Mouse (Mus musculus) cerebellum, adult 9-11 months (tissue): ENCODE results near the gene Fiz1.
"Not testable (repeated sequence)": the region's sequence is repeated elsewhere in the genome, so short reads cannot be mapped to it uniquely, and the experiment has no call there.

Experiments used
- DNase-seq: peaks from one replicate; pipeline ENCODE4 v3.0.0; 2022

The Fiz1 gene

GRCm38 (mm10) chr7:5037467-5037866 is 23.0 kb upstream of the Fiz1 start:
- DNase-seq, result no peak

DNA sequence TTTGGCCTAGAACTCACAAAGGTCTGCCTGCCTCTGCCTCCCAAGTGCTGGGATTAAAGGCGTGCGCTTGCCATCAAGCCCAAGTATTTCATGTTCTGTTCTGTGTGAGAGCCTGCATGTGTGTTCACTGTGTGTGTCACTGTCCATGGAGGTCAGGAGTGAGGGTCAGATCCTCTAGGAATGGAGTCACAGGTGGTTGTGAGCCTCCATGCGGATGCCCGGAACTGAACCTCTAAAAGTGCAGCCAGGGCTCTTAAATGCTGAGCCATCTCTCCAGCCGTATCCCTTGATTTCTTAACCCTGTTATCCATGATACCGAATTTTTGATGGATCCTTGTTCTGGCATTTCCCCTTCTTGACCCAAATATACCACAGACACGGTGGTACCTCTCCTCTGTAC is 22.5 kb upstream of the Fiz1 start:
- DNase-seq, result peak; percentile 37

GRCm38 (mm10) chr7:5036136-5036535 is 21.6 kb upstream of the Fiz1 start:
- peak; percentile 43 for DNase-seq

GRCm38 (mm10) chr7:5035628-5036027 is 21.1 kb upstream of the Fiz1 start:
- peak; percentile 39 for DNase-seq

- DNase-seq, result no peak
Observed at GRCm38 (mm10) chr7:5033818-5034217, 19.3 kb upstream of the Fiz1 start, which contains the start of gene 4632433K11Rik. 4632433K11Rik (plus strand) TSS chr7:5034118.

DNA sequence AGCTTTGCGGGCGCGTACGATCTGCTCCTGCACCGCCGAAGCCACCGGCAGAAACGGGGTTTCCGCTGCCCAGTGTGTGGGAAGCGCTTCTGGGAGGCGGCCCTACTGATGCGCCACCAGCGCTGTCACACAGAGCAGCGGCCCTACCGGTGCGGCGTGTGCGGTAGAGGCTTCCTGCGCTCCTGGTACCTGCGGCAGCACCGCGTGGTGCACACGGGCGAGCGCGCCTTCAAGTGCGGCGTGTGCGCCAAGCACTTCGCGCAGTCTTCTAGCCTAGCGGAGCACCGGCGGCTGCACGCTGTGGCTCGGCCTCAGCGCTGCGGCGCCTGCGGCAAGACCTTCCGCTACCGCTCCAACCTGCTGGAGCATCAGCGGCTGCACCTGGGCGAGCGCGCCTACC is 17.0 kb upstream of the Fiz1 start:
- peak; percentile 25 for DNase-seq

DNA sequence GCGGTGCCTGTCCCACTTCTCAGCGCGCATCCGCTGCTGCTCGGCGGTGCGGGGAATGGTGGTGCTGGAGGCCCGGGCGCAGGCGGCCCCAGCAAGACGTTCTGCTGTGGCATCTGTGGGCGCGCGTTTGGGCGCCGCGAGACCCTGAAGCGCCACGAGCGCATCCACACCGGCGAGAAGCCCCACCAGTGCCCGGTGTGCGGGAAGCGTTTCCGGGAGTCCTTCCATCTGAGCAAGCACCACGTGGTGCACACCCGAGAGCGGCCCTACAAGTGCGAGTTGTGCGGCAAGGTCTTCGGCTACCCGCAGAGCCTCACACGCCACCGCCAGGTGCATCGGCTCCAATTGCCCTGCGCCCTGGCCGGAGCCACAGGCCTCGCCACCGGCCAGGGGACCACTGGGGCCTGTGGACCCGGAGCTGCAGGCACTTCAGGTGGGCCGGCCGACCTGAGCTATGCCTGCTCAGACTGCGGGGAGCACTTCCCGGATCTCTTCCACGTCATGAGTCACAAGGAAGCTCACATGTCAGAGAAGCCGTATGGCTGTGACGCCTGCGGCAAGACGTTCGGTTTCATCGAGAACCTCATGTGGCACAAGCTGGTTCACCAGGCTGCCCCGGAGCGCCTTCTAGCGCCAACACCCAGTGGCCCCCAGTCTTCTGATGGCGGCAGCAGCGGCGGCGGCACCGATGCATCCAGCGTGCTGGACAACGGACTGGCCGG is 16.2 kb upstream of the Fiz1 start:
- DNase-seq, result peak; percentile 32

GRCm38 (mm10) chr7:5029946-5030345 is 15.4 kb upstream of the Fiz1 start:
- DNase-seq, result peak; percentile 10

DNA sequence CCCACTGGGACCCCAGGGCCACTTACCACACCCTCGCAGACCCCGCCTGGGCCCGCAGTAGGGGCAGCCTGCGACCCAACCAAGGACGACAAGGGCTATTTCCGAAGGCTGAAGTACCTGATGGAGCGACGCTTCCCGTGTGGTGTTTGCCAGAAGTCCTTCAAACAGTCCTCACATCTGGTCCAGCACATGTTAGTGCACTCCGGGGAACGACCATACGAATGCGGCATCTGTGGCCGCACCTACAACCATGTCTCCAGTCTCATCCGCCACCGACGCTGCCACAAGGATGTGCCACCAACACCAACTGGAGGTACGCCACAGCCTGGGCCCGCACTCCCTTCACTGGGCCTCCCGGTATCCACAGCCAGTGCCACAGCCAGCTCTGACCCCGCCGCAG is 15.0 kb upstream of the Fiz1 start:
- DNase-seq, result peak; percentile 29

DNA sequence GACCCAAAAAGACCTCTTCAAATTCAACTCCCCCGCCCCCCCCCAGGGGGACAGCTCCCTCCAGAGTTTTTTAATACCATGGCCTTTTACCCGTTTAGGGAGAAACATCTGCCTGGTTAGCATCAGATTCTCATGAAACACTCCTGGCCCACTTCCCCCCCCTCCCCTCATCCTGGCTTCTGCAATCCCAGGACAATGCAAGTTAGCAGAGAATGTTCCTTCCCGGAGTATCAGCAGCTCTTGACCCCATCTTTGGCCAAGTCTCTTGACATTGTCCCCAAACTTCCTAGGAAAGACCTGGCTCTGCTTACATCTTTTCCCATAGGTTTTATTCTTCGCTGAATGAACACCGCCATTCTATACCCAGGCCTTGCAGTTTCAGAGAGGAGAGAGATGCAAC is 6.7 kb upstream of the Fiz1 start:
- DNase-seq, result no peak

DNA sequence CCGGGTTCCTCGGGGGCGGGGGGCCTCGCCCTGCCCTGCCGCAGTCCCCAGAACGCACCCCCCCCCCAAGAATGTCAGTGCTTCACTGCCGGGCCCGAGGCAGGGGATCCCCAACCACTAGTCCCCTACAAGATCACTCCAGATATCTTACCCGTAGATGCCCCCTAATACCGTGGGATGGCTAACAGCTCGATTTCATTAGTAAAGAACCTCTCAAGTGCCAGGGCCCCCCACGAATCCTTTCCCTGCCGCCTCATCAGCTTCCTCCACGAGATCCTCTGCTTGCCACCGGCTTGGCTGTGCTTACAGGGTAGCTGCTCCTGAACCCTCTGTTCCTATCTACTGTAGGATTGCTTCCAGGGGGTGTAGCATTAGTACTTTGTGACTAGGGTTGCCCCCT is 6.2 kb upstream of the Fiz1 start:
- DNase-seq, result peak; percentile 73

DNA sequence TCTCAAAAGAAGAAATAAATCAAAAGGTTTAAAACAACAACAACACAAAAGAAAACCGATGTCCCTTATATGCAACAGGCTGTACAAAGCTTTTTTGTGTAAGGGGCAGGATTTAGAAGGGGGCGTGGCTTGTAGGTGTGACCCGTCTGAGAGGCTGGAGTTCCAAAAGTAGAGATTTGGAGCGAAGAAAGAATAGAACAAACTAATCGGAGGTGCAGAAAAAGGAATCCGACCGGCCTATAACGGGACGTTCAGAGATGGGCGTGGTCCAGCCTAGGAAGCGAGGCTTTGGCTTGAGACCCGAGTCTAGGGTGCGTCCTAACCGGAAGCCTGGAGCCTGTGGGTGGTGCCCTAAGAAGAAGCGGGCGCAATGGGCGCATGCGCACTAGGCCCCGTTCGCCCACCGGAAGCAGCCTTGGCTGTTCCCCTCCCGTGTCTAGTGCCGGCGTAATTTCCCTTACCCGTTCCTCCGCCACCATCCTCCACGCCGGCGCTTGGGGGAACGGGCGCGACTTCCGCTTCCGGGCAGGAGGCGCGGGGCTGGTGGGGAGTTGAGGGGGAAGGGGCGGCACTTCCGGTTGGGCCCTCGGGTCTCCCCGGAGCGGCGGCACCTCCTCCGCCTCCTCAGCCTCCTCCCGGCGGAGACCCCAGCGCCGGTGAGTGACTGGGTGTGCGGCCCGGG is 5.6 kb upstream of the Fiz1 start, which contains the start of the genes Zfp865 and Ccdc106:
Gene Zfp865, plus strand, starts transcription at position 377 of the 682 bp plus-strand sequence.
Gene Ccdc106, plus strand, starts transcription at position 554 of the 682 bp plus-strand sequence.
- DNase-seq, result peak; percentile 99

DNA sequence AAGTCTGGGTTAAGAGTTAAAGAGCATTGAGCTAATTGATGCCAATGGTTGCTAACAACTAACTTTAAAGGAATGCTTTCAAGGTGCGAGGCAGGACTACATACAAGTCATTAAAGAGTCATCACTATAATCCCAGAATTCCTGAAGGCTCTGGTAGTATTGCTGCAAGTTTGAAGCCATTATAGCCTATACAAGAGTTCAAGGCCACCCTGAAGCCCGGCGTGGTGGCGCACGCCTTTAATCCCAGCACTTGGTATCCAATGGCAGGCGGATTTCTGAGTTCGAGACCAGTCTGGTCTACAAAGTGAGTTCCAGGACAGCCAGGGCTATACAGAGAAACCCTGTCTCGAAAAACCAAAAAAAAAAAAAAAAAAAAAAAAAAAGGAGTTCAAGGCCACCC is 5.1 kb upstream of the Fiz1 start:
- DNase-seq, result not testable (repeated sequence)

GRCm38 (mm10) chr7:5017931-5018330 is 3.4 kb upstream of the Fiz1 start:
- DNase-seq, result no peak

DNA sequence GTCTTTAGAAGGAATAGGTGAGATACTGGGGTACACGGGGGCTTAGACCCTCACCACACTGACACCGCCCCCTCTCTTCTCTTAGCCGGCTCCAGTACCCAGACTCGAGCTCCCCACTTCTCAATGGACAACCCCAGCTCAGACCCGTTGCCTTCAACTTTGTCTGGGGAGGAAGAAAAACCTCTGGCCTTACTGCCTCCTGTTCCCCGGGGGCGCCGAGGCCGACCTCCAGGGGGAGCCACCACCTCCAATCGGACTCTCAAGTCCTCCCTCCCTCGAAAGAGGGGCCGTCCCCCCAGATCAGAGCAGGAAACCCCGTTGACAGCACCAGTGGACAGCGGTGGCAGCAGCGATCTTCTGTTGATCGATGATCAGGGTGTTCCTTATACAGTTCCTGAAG is 2.9 kb upstream of the Fiz1 start:
- peak; percentile 70 for DNase-seq

DNA sequence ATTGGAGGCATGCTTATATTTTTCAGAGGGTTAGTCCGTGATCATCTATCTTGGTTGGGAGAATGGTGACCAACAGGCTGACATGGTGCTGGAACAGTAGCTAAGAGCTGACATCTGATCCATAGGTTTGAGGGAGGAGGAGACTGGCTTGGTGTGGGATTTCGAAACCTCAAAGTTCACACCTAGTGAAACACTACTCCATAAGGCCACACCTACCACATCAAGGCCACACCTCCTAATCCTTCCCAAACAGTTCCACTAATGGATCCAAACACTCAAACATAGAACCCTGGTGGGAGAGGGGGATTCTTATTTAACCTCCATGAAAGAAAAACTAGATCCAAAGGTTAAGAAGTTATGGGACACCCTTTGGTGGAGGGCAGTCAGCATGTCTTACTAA is 2.4 kb upstream of the Fiz1 start:
- peak; percentile 48 for DNase-seq

DNA sequence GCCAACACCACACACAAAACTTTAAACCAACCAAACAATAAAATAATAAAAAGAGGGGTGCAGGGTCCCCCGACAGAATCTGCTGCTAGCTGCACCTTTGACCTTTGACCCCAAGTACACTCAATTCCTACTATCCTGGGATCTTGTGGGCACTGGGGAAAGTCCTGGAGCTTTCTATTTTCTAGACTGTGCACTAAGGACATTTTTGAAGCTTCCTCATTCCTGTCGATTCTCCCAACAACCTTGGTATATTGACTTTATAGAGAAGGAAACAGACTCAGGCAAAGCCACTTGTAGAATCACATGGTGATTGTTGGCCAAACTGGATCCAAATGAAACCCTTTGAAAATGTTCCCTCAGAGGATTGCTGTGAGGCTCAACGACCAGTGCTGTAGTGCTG is 1.6 kb upstream of the Fiz1 start:
- peak; percentile 54 for DNase-seq

- peak; percentile 96 for DNase-seq
Observed at GRCm38 (mm10) chr7:5015118-5016001, 863 bp upstream of the Fiz1 start, which contains the start of gene Gm44973. Gm44973 (plus strand) TSS chr7:5015496.

- DNase-seq, result peak; percentile 59
Observed at GRCm38 (mm10) chr7:5012681-5013513, 1.6 kb downstream of the Fiz1 start.

DNA sequence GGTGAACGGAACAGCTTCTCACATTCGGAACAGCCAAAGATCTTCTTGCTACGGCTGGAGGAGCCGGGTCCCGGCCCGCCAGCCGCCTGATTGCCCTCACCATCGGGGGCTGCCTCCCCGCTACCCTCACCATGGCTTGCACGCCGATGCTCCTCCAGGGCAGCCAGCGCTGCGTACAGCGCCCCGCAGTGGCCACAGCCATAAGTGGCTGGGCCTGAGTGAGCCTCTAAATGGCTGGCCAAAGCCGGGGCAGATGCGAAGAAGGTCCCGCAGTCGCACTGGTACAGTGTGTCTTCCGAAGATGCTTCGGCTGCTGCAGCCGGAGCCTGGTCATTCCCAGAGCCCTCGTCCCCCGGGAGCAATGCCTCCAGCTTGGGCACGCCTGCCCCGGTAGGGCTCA is 6.3 kb downstream of the Fiz1 start:
- no peak for DNase-seq

DNA sequence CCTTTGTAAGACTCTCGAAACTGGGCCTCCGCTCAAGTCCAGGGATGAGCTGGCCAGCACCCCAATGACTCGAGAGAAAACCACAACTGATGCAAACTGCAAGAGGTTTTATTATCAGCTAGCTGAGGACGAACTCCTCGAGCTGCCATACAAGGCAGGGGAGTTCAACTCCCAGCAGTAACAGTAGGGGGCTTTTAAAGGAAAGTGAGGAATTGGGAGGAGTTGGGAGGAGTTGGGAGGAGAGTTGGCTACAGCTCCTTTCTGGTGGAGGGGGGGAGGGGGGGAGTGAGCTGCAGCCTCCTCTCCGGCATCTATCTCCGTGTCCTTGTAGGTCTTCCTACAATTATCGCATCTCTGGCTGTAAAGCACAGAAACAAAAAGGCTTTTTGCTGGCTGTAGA is 11.6 kb downstream of the Fiz1 start:
- DNase-seq, result not testable (repeated sequence)

GRCm38 (mm10) chr7:4999876-5000275 is 14.6 kb downstream of the Fiz1 start:
- no peak for DNase-seq
